Mouse (Mus musculus): ENCODE data around the gene A430005L14Rik. TPM values are rescaled to one million over a fixed set of nuclear protein-coding genes. Genes with fewer than 3 reads are reported as not detected.

Gene A430005L14Rik
- total RNA-seq, 2 experiments from 2014 or later, result 16.1 to 25.5 TPM

DNA sequence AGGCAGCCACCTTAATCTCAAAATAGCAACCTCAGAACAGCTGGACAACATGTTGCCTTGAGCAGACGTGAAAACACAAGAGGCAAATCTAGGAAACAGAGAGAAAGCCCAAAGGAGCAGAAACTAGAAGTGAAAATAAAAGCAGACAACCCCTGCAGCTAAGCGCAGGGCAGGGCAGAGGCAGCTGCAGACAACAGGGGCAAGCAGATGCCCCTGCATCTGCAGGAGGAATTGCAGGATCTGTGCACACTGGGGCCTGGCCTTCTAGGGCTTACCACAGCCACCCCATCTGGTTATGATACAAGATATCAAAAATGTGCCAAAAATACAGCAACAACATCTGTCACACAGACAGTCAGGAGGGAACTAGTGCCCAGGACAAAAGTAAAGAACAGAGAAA is 10.5 kb downstream of the A430005L14Rik start:
- ATAC-seq (replicated peaks; ENCODE audit: low FRiP score, poor library complexity, severe bottlenecking), result no peak

DNA sequence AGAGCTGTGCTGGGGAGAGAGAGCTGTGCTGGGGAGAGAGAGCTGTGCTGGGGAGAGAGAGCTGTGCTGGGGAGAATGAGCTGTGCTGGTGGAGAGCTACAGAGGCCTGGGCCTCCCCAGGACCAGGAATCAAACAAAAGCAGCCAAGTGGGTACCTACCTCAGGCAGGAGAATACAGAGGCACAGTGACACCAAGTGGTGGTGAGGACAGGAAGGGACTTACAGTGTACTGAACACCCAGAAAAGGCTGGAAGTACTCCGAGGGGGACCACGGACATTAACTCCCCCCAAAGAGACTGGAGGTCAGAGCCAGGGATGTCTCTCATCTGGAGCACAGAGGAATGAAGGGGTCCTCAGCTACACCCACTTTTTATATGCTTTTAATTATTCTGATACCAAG is 11.0 kb downstream of the A430005L14Rik start:
- ATAC-seq (replicated peaks; ENCODE audit: low FRiP score, poor library complexity, severe bottlenecking), result no peak

DNA sequence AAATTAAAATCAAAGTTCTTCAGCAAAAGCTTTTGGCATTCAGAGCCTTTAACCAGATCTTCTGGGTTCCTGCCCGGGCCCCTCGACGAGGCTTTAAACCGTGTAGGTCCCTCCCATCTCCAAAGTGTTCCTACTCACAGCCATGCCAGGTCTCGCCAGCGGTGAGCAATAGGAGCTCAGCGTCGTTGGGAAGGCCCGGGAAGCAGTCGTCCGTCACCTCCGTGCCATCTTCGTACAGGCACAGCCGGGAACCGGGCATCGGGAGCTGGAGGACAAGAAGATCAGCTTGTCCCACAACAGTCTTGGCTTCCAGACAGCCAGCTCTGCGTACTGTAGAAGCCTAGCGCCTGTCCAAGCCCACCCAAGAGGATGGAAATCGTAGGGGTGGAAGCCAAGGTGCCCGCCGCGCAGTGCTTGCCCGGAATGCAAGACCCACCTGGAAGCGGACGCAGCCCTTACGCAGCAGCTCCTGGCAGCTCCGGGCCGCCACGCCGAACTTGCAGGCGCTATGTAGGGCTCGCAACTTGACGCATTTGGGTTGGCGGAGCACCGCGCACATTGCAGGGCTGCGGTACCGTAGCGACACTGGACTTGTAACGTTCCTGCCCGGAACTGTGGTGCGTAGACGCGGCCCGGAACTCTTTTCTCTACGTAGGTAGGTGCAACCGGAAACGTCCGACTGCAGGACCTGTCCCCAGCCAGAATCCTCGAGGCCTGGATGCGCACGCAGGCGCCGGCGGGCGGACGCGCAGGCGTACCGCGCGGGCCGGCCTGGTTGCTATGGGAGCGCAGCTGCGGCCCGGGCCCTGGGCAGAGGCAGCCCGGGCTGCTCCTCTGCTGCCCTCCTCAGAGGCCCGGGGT is 17.6 kb downstream of the A430005L14Rik start, which contains the start of the genes Dffb and Cep104:
TSS of gene Dffb (minus strand) at position 696 of the 861 bp plus-strand sequence.
TSS of gene Cep104 (plus strand) at position 764 of the 861 bp plus-strand sequence.
- ATAC-seq (replicated peaks; ENCODE audit: low FRiP score, poor library complexity, severe bottlenecking), result peak; percentile 94

DNA sequence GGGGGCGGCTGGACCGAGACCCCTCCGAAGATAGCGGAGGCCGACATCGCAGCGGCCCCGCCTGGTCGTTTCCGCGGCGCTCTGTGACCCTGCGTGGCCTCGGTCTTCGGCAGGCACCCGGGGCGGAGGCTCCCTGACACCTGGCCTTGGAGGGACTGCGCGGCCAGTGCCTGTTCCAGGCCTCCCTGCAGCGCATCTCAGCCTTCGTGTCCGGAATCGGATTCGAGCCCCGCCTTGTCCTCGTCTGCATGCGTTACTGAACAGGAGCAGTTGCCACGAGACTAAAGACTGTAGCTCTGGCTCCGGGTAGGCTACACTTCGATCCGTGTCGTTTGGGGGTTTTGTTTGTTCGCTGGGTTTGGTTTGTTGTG is 18.2 kb downstream of the A430005L14Rik start:
- peak; percentile 38 for ATAC-seq (replicated peaks; ENCODE audit: low FRiP score, poor library complexity, severe bottlenecking)

DNA sequence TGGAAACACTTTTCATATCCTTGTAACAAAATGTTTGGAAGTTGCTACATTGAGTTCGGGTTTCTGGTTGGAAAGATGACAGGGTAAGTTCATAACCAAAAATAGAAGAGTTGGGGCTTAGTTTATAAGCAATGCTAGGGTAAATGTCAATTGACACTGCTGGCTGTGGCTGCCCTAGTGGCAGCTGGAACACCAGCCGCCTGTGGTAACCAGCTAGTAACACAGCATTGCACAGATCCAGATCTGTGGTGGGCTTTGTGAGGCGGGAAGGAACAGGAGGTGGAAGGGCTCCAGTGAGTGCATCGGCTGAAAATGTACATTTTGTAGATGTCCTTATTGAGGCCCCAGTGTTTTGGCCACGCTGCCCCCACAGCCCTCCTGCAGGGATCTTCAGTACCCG is 18.7 kb downstream of the A430005L14Rik start:
- ATAC-seq (replicated peaks; ENCODE audit: low FRiP score, poor library complexity, severe bottlenecking), result no peak

DNA sequence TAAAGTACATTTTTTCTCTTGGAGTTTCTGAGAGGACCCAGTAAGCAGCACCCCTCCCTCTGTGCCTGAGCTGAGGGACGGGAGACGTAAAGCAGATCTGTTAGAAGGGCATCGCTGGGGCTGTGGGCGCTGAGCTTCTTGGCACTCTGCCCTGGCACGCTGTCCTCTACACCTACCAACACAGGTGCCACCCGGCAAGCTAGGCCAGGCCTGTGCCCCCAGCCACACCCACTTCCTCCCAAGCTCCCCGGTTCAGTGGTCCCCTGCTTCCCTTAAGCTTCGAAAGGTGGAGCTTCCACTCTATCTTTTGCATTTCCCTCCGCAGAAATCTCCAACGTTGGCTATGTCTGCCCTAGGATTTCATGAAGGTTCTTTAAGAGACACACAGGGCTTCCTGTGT is 22.2 kb downstream of the A430005L14Rik start:
- ATAC-seq (replicated peaks; ENCODE audit: low FRiP score, poor library complexity, severe bottlenecking), result no peak

DNA sequence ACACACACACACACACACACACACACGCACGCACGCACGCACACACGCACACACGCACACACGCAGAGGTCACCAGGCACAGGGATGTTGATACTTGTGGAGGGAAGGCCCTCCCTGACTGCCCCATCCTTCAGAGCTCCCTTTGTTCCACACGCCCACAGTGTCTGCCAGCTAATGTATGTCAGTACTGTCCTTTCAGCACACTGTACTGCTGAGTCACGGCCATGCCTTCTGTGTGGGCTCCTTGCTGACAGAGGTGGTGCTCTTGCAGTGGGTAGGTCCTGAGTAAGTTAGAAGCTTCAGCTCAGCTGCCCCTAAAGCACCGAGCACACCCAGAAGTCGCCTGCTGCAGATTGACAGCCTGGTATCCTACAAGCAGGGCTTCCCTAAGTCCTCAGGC is 23.4 kb downstream of the A430005L14Rik start:
- ATAC-seq (replicated peaks; ENCODE audit: low FRiP score, poor library complexity, severe bottlenecking), result no peak

DNA sequence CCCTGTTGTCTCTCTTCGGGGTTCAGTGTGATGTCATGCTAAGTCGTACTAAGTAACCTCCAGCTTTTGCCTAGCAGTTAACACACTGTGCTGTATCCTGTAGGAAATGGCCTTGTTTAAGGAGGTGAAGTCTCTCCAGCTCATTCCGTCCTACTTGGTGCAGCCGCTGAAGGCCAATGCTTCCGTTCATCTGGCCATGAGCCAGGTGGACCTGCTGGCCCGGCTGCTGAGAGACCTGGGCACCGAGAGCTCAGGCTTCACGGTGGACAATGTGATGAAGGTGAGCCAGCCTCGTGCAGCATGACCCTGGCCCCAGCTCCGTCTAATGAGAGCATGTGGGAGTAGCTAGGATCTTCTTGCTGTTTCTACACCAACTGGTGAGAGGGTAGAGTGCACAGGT is 35.7 kb downstream of the A430005L14Rik start:
- ATAC-seq (replicated peaks; ENCODE audit: low FRiP score, poor library complexity, severe bottlenecking), result no peak

DNA sequence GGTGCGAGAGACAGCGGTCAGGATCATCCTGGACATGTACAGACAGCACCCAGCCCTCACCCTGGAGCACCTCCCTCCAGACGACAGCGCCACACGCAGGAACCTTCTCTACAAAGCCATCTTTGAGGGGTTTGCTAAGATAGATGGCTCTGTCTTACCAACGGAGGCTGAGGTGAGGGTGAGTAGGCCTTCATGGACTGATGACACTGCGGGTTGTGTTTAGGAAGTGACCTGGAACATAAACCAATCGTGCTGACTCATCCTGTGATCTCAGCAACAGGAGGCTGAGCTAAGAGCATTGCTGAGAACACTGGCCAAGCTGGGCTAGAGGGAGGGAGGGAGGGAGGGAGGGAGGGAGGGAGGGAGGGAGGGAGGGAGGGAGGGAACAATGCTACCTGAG is 36.5 kb downstream of the A430005L14Rik start:
- ATAC-seq (replicated peaks; ENCODE audit: low FRiP score, poor library complexity, severe bottlenecking), result no peak

DNA sequence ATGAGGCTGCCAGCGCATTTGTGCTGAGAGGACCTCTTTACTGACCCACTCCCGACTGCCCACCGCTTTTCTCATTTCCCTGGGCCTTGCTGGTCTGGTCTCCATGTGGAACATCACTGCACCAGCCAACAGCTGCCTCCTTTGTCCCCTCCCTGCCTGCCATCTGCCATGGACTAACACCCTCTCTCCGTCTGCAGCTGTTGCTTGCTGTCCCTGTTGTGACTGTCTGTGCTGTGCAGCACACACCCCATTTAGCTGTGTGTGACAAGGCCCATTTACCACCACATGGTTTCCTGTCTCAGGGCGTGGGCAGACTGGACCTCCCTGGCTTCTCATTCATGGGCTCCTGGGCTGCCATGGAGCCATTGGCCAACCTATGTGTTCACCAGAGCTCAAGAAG is 48.5 kb downstream of the A430005L14Rik start:
- no peak for ATAC-seq (replicated peaks; ENCODE audit: low FRiP score, poor library complexity, severe bottlenecking)

DNA sequence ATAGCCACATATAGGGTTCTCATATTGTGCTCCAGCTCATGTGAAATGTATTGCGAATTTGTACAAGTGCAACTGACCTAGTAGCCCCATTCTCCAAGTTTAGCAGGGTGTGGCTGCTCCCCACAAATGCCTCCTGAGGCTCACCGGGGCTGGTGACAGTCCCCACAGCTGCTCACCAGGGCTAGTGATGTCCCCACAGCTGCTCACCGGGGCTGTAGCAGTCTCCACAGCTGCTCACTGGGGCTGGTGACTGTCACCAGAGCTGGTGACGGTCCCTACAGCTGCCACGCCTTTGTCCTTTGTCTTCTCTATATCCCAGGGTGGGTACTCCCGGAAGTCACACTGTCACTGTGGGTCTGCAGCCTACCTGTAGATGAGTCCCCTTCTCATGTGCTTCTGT is 49.2 kb downstream of the A430005L14Rik start:
- no peak for ATAC-seq (replicated peaks; ENCODE audit: low FRiP score, poor library complexity, severe bottlenecking)

DNA sequence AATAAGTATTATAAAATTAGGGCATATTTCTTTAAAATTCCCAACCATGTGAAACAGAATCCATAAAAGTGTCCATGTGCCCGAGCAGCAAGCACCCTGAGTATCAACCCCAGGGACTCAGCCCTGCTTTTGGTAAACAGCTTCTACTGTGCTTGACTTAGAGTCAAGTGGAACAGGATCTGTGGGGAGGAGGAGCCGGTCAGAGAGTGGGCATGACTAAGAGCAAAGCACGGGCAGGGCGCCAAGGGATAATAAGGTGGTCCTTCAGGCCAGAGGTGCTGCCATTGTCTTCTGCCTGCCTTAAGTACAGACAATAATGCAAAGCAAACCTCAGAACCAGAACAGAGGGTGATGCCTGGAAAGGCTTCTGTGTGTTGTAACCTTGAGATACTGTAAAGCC is 50.7 kb downstream of the A430005L14Rik start:
- no peak for ATAC-seq (replicated peaks; ENCODE audit: low FRiP score, poor library complexity, severe bottlenecking)

DNA sequence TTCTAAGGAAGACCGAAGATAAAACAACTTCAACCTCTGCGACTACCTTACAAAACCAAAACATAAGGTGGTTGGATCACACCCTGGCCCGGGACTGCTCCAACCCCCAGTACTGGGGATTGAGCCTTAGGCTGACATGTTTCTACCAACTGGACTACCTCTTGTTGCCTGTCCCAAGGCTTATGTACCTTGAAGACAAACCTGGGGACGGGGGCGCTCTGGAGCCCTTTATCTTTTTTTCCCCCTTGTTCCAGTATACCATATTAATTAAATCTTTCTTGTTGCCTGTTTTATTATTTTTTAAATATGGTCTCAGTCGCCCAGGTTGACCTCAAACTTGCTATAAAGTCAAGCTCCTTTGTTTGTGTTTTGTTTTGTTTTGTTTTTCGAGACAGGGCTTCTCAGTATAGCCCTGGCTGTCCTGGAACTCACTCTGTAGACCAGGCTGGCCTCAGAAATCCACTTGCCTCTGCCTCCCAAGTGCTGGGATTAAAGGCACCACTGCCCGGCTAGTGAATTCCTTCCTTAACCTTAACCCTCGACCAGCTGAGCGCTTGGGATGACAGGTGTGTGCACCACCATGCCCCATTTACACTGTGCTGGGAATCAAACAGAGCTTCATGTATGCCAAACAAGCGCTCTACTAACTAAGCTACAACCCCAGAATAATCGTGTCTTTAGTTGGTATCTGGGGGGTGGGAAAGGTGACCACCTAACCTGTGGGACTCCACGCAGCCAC is 54.0 kb downstream of the A430005L14Rik start:
- no peak for ATAC-seq (replicated peaks; ENCODE audit: low FRiP score, poor library complexity, severe bottlenecking)

Other genes starting within 250 kb of the A430005L14Rik start
- 2.9 and 9.2 TPM in 2 replicates for gene Dffb, start 17.9 kb downstream of the A430005L14Rik start, total RNA-seq (2015; ENCODE audit: low replicate concordance)
- gene Dffb, start 17.9 kb downstream of the A430005L14Rik start, total RNA-seq (2017; ENCODE audit: low replicate concordance), result 2.1 and 3.5 TPM in 2 replicates
- gene Cep104, start 18.0 kb downstream of the A430005L14Rik start, total RNA-seq (2015; ENCODE audit: low replicate concordance), result 1.9 and 6.1 TPM in 2 replicates
- 5.0 and 11.9 TPM in 2 replicates for gene Cep104, start 18.0 kb downstream of the A430005L14Rik start, total RNA-seq (2017; ENCODE audit: low replicate concordance)
- 3.6 and 5.4 TPM in 2 replicates for gene Lrrc47, start 54.5 kb downstream of the A430005L14Rik start, total RNA-seq (2015; ENCODE audit: low replicate concordance)
- gene Lrrc47, start 54.5 kb downstream of the A430005L14Rik start, total RNA-seq (2017; ENCODE audit: low replicate concordance), result 4.5 and 29.4 TPM in 2 replicates
- 5.4 and 12.5 TPM in 2 replicates for gene Smim1, start 69.0 kb downstream of the A430005L14Rik start, total RNA-seq (2015; ENCODE audit: low replicate concordance)
- gene Smim1, start 69.0 kb downstream of the A430005L14Rik start, total RNA-seq (2017; ENCODE audit: low replicate concordance), result 9.6 and 11.4 TPM in 2 replicates
- not detected in 2 replicates for gene Ccdc27, start 85.4 kb downstream of the A430005L14Rik start, total RNA-seq (2015; ENCODE audit: low replicate concordance)
- not detected in 2 replicates for gene Ccdc27, start 85.4 kb downstream of the A430005L14Rik start, total RNA-seq (2017; ENCODE audit: low replicate concordance)
- gene Trp73, start 183.0 kb downstream of the A430005L14Rik start, total RNA-seq (2015; ENCODE audit: low replicate concordance), result not detected in 2 replicates
- gene Trp73, start 183.0 kb downstream of the A430005L14Rik start, total RNA-seq (2017; ENCODE audit: low replicate concordance), result not detected in 2 replicates
- 1.5 and 2.3 TPM in 2 replicates for gene Wrap73, start 185.1 kb downstream of the A430005L14Rik start, total RNA-seq (2015; ENCODE audit: low replicate concordance)
- 2.6 and 4.5 TPM in 2 replicates for gene Wrap73, start 185.1 kb downstream of the A430005L14Rik start, total RNA-seq (2017; ENCODE audit: low replicate concordance)
- 75.2 and 117 TPM in 2 replicates for gene Tprgl, start 203.4 kb downstream of the A430005L14Rik start, total RNA-seq (2015; ENCODE audit: low replicate concordance)
- 104 and 115 TPM in 2 replicates for gene Tprgl, start 203.4 kb downstream of the A430005L14Rik start, total RNA-seq (2017; ENCODE audit: low replicate concordance)
- 1.0 TPM in 1 of 2 replicates, not detected in the other for gene Megf6, start 213.5 kb downstream of the A430005L14Rik start, total RNA-seq (2015; ENCODE audit: low replicate concordance)
- not detected in 2 replicates for gene Megf6, start 213.5 kb downstream of the A430005L14Rik start, total RNA-seq (2017; ENCODE audit: low replicate concordance)